Mouse (Mus musculus) embryonic facial prominence, embryonic 13.5 days (tissue): ENCODE data around the gene Gm9573. TPM values are rescaled to one million over a fixed set of nuclear protein-coding genes. Genes with fewer than 3 reads are reported as not detected.

ENCODE experiments used
- ATAC-seq: fragments of 200-750 bp; cut with Nextera tagmentation; 2 replicates; pipeline ENCODE4 v1.8.0; 2017; ENCODE audit warnings: low read depth; ENCODE audit not compliant: insufficient number of reproducible peaks, insufficient read depth, low FRiP score, low TSS enrichment
- H3K27ac ChIP-seq: fragments of 300-500 bp; sonication (generic); 2 replicates; pipeline ENCODE4 v1.5.1; 2015; ENCODE audit warnings: moderate library complexity, mild to moderate bottlenecking, inconsistent platforms
- H3K27me3 ChIP-seq: fragments of 300-500 bp; sonication (generic); 2 replicates; pipeline ENCODE4 v1.6.1; 2015; ENCODE audit warnings: mild to moderate bottlenecking, inconsistent platforms
- H3K36me3 ChIP-seq: fragments of 300-500 bp; sonication (generic); 2 replicates; pipeline ENCODE4 v1.6.1; 2015; ENCODE audit warnings: mild to moderate bottlenecking, inconsistent platforms
- H3K4me1 ChIP-seq: fragments of 300-500 bp; sonication (generic); 2 replicates; pipeline ENCODE4 v1.6.1; 2015; ENCODE audit warnings: inconsistent platforms
- H3K4me2 ChIP-seq: fragments of 300-500 bp; sonication (generic); 2 replicates; pipeline ENCODE4 v1.6.1; 2015; ENCODE audit warnings: moderate library complexity, mild to moderate bottlenecking, inconsistent platforms
- H3K4me3 ChIP-seq: fragments of 300-500 bp; sonication (generic); 2 replicates; pipeline ENCODE4 v1.5.1; 2015; ENCODE audit warnings: mild to moderate bottlenecking, inconsistent platforms
- H3K9ac ChIP-seq: fragments of 300-500 bp; sonication (generic); 2 replicates; pipeline ENCODE4 v1.6.1; 2015; ENCODE audit warnings: mild to moderate bottlenecking, inconsistent platforms
- H3K9me3 ChIP-seq: fragments of 300-500 bp; sonication (generic); 2 replicates; pipeline ENCODE4 v1.6.1; 2016; ENCODE audit warnings: inconsistent platforms
- WGBS: fragments of 180-500 bp; shearing (Covaris S2); methylation state at CpG from one replicate; pipeline ENCODE4 v1.1.7; 2015; ENCODE audit warnings: mixed read lengths; 5-methylcytosine and 5-hydroxymethylcytosine counted together
- polyA plus RNA-seq: library from polyadenylated mRNA; unstranded; fragments of >200 nt; fragmentation: Nextera tagmentation; extraction: Ambion mirVana; gene quantifications from 2 replicates; pipeline ENCODE4 v1.2.1, GENCODE M21; 2015

Gene Gm9573
- polyA plus RNA-seq: not detected in 2 replicates

GRCm38 (mm10) chr17:35626537-35626936 lies at the start of gene Gm9573:
Gene Gm9573, minus strand, starts transcription at chr17:35626637.
- Histone ChIP-seq H3K9me3 (no peaks in the 10 kb centered on the region), H3K4me2 (no peak within 1 kb of the TSS), H3K27ac (no peak within 1 kb of the TSS), H3K4me1 (no peaks in the 10 kb centered on the region), H3K4me3 (no peak within 1 kb of the TSS), H3K27me3 (no peaks in the 10 kb centered on the region), H3K9ac (no peak within 1 kb of the TSS), H3K36me3 (no peaks in the 10 kb centered on the region)
- ATAC-seq: no peak
- 80% methylated on average over 7 of the region's 7 CpGs for WGBS

- 2% methylated on average over 23 of the region's 23 CpGs for WGBS
These were observed 47.1 kb upstream of the Gm9573 start, which contains the start of gene Gtf2h4 for GRCm38 (mm10) chr17:35673416-35674035. Gene Gtf2h4, minus strand, starts transcription at chr17:35673739.

GRCm38 (mm10) chr17:35672527-35672926 lies 46.1 kb upstream of the Gm9573 start:
- 92% methylated on average over 6 of the region's 6 CpGs for WGBS
- peak overlapping the region; percentile 80; the same call in 1 of the 2 replicates for H3K4me3 ChIP-seq
- peak overlapping the region; percentile 91 for H3K9ac ChIP-seq
- peaks cover 30% of the 10 kb centered on the region for H3K36me3 ChIP-seq
- no peak overlapping the region for H3K27ac ChIP-seq
- no peaks in the 10 kb centered on the region for H3K9me3 ChIP-seq
- no peak for ATAC-seq
- H3K4me1 ChIP-seq: peaks cover 13% of the 10 kb centered on the region
- peak overlapping the region; percentile 82 for H3K4me2 ChIP-seq
- H3K27me3 ChIP-seq: no peaks in the 10 kb centered on the region

More at GRCm38 (mm10) chr17:35673416-35674035, 47.1 kb upstream of the Gm9573 start, which contains the start of gene Gtf2h4:
- H3K9me3 ChIP-seq: no peaks in the 10 kb centered on the region
- H3K27me3 ChIP-seq: no peaks in the 10 kb centered on the region
- H3K36me3 ChIP-seq: peaks cover 30% of the 10 kb centered on the region
- peak within 1 kb of the TSS; percentile 82 for H3K4me2 ChIP-seq
- H3K27ac ChIP-seq: no peak within 1 kb of the TSS
- ATAC-seq: peak; percentile 91
- H3K4me1 ChIP-seq: peaks cover 9% of the 10 kb centered on the region
- H3K9ac ChIP-seq: peak within 1 kb of the TSS; percentile 91
- peak within 1 kb of the TSS; percentile 80 for H3K4me3 ChIP-seq

- H3K9me3 ChIP-seq: no peaks in the 10 kb centered on the region
- no peak overlapping the region for H3K4me2 ChIP-seq
- H3K4me3 ChIP-seq: no peak overlapping the region
- peaks cover 14% of the 10 kb centered on the region for H3K4me1 ChIP-seq
- WGBS: 92% methylated on average over 6 of the region's 6 CpGs
- H3K27ac ChIP-seq: no peak overlapping the region
- H3K9ac ChIP-seq: no peak overlapping the region
- no peaks in the 10 kb centered on the region for H3K27me3 ChIP-seq
- no peak for ATAC-seq
- H3K36me3 ChIP-seq: peaks cover 30% of the 10 kb centered on the region
These were observed 45.4 kb upstream of the Gm9573 start for GRCm38 (mm10) chr17:35671846-35672245.

- WGBS: 93% methylated on average over 9 of the region's 9 CpGs
- no peaks in the 10 kb centered on the region for H3K27me3 ChIP-seq
These were observed 43.3 kb upstream of the Gm9573 start for GRCm38 (mm10) chr17:35669731-35670130.

GRCm38 (mm10) chr17:35667334-35668065 lies 41.1 kb upstream of the Gm9573 start, which contains the start of gene Vars2:
Gene Vars2, minus strand, starts transcription at chr17:35667592.
- Histone ChIP-seq H3K4me2 (peak within 1 kb of the TSS; percentile 84), H3K4me1 (peaks cover 16% of the 10 kb centered on the region), H3K36me3 (peaks cover 54% of the 10 kb centered on the region), H3K4me3 (peak within 1 kb of the TSS; percentile 74), H3K9ac (peak within 1 kb of the TSS; percentile 86), H3K27me3 (no peaks in the 10 kb centered on the region), H3K27ac (peak within 1 kb of the TSS; percentile 85), H3K9me3 (no peaks in the 10 kb centered on the region)
- WGBS: under 1% methylated on average over 61 of the region's 61 CpGs
- ATAC-seq: peak; percentile 81

More at GRCm38 (mm10) chr17:35669731-35670130, 43.3 kb upstream of the Gm9573 start:
- Histone ChIP-seq H3K36me3 (peaks cover 34% of the 10 kb centered on the region), H3K4me1 (peaks cover 23% of the 10 kb centered on the region), H3K9ac (no peak overlapping the region), H3K4me3 (no peak overlapping the region), H3K4me2 (no peak overlapping the region), H3K27ac (no peak overlapping the region), H3K9me3 (no peaks in the 10 kb centered on the region)
- no peak for ATAC-seq

GRCm38 (mm10) chr17:35666851-35667256 lies 40.4 kb upstream of the Gm9573 start:
- Histone ChIP-seq H3K36me3 (peaks cover 55% of the 10 kb centered on the region), H3K27ac (peak overlapping the region; percentile 85), H3K4me1 (peaks cover 14% of the 10 kb centered on the region), H3K9ac (peak overlapping the region; percentile 86), H3K4me3 (peak overlapping the region; percentile 74), H3K4me2 (peak overlapping the region; percentile 84), H3K27me3 (no peaks in the 10 kb centered on the region), H3K9me3 (no peaks in the 10 kb centered on the region)
- 6% methylated on average over 13 of the region's 13 CpGs for WGBS
- peak; percentile 33 for ATAC-seq

- H3K36me3 ChIP-seq: peaks cover 58% of the 10 kb centered on the region
- no peak overlapping the region for H3K27ac ChIP-seq
- no peak for ATAC-seq
- peak overlapping the region; percentile 84 for H3K4me2 ChIP-seq
- no peaks in the 10 kb centered on the region for H3K27me3 ChIP-seq
- H3K4me3 ChIP-seq: peak overlapping the region; percentile 74; the same call in 1 of the 2 replicates
- WGBS: 80% methylated on average over 17 of the region's 17 CpGs
- peaks cover 14% of the 10 kb centered on the region for H3K4me1 ChIP-seq
- H3K9ac ChIP-seq: 0 out of 2 replicates have a peak overlapping the region, but pooled peaks have one; percentile 41
- H3K9me3 ChIP-seq: no peaks in the 10 kb centered on the region
These were observed 39.6 kb upstream of the Gm9573 start for GRCm38 (mm10) chr17:35665957-35666515.

- Histone ChIP-seq H3K36me3 (peaks cover 38% of the 10 kb centered on the region), H3K27ac (no peak overlapping the region), H3K4me1 (no peaks in the 10 kb centered on the region), H3K27me3 (no peaks in the 10 kb centered on the region), H3K9ac (no peak overlapping the region), H3K4me2 (no peak overlapping the region), H3K4me3 (no peak overlapping the region), H3K9me3 (no peaks in the 10 kb centered on the region)
- WGBS: 60% methylated on average over 2 of the region's 2 CpGs
- no peak for ATAC-seq
These were observed 26.6 kb upstream of the Gm9573 start for GRCm38 (mm10) chr17:35653086-35653485.

- Histone ChIP-seq H3K27me3 (no peaks in the 10 kb centered on the region; the same call in none of the 2 replicates), H3K9ac (no peak overlapping the region), H3K4me3 (no peak overlapping the region), H3K4me2 (no peak overlapping the region), H3K9me3 (no peaks in the 10 kb centered on the region), H3K27ac (no peak overlapping the region), H3K36me3 (peaks cover 1% of the 10 kb centered on the region; the same call in 1 of the 2 replicates), H3K4me1 (no peaks in the 10 kb centered on the region)
- no peak for ATAC-seq
- 63% methylated on average over 2 of the region's 2 CpGs for WGBS
These were observed 23.0 kb upstream of the Gm9573 start for GRCm38 (mm10) chr17:35649429-35649828.

GRCm38 (mm10) chr17:35643609-35644236 lies 17.3 kb upstream of the Gm9573 start, which contains the start of gene Mucl3:
Gene Mucl3, minus strand, starts transcription at chr17:35643695.
- Histone ChIP-seq H3K4me3 (no peak within 1 kb of the TSS), H3K36me3 (no peaks in the 10 kb centered on the region)

More at GRCm38 (mm10) chr17:35643609-35644236, 17.3 kb upstream of the Gm9573 start, which contains the start of gene Mucl3:
- 75% methylated on average over 13 of the region's 13 CpGs for WGBS
- no peak within 1 kb of the TSS for H3K27ac ChIP-seq
- 0 out of 2 replicates have a peak, but pooled peaks cover 5% of the 10 kb centered on the region for H3K4me1 ChIP-seq
- no peak within 1 kb of the TSS for H3K4me2 ChIP-seq
- H3K9me3 ChIP-seq: no peaks in the 10 kb centered on the region
- H3K27me3 ChIP-seq: peaks cover 7% of the 10 kb centered on the region
- no peak for ATAC-seq
- no peak within 1 kb of the TSS for H3K9ac ChIP-seq
